Mouse (Mus musculus) embryonic stem cell, embryonic (primary cell): ENCODE data around the gene 5730596B20Rik.

Experiments used
- CTCF ChIA-PET, 4 experiments: fragments of 300-600 bp in 2 of 4; fragments of 350-600 bp in 2 of 4; sonication (Branson Sonifier 250); formaldehyde crosslinking; loops; one replicate each; lab custom pipeline; 2022; ENCODE audit warnings: inconsistent platforms in 2 of 4; lab: Charles Lee
- POLR2A ChIA-PET, 4 experiments: fragments of 300-600 bp in 2 of 4; fragments of 350-600 bp in 2 of 4; sonication (Branson Sonifier 250); formaldehyde crosslinking; loops; one replicate each; lab custom pipeline; 2022; ENCODE audit warnings: antibody characterized with exemption in 4 of 4, inconsistent platforms in 1 of 4; lab: Charles Lee

The 5730596B20Rik gene

DNA sequence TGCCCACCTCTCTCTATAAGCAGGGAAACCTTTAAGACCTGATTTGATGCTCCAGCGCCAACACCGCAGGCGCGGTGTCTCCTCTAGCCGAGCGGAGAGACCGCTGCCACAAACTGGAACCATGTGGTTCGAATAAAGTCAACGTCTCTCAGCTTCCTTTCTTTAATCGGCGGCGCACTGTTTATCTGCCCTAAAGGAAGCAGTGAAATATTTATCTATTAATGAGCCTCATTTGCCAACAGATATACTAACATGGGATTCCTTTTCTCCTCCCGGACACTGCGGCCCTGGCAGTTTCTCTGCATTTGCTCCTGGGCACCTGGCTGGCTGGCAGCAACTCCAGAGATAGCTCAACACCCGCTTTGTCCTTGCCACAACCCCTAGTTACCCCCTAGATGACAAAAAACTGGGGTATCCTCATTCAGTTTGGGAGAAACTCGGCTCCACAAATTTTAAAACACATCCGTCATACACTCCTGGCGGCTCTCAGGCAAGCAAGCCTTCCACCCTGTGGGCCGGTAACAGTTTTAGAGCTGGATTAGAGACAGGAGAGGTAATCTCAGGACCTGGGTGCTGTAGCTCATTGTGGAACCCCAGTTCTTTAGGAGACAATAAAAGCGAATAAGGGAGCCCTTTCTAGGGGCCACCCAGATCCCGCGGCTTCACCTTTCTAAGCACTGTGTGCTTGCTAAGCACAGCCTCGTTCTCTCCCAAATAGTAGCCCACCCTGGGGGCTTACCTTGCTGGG is 40.8 kb downstream of the 5730596B20Rik start:
- ChIA-PET CTCF (interaction anchor here in 3 of 4 experiments (0.5 to 1.8 kb wide), 5 partner anchors 11 to 1083 kb away, joined by 3 to 6 read pairs (median 4); partner anchors contain the start of genes Hoxa10 (in 1 of the 3) and Hoxa5 (in 1 of the 3)), POLR2A (interaction anchor here in 3 of 4 experiments (0.6 to 5.0 kb wide), 11 partner anchors 14 to 348 kb away, joined by 3 to 29 read pairs (median 3); partner anchors contain the start of gene Hoxa5 (in 1 of the 3))

DNA sequence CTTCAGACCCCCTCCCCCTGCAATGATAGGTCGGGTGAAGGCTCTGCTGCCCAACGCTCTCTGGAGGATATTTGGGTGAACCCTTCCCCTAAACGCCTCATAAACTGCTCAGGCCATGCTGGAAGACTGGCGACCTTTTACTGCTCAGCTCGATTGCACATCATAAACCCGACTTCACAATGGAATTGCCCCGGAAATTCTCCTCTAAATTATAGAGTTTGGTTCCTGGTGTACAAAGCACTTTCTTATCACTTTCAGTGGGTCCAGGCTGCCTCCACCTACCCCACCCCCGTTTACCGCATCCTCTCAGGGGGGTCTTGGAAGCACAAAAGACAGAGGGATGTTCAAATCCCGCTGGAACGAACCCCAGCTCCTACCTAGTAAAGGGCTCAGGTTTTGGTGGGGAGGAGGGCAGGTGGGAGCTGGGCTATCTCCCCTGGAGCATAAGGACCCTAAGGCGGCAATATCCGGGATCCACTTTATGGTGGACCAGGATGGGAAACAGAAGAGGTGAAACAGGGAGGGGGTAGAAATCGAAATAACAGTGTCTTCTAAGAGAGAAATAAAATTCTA is 41.4 kb downstream of the 5730596B20Rik start:
- CTCF ChIA-PET: interaction anchor here in 2 of 4 experiments (0.5 to 1.8 kb wide), 2 partner anchors 22 to 1084 kb away, joined by 5 to 6 read pairs; partner anchors contain the start of gene Hoxa10 (in 1 of the 2)
- POLR2A ChIA-PET: interaction anchor here in 2 of 4 experiments (0.6 to 5.0 kb wide), 8 partner anchors 15 to 60 kb away, joined by 3 to 29 read pairs (median 4); partner anchors contain the start of gene Hoxa5 (in 1 of the 2)

DNA sequence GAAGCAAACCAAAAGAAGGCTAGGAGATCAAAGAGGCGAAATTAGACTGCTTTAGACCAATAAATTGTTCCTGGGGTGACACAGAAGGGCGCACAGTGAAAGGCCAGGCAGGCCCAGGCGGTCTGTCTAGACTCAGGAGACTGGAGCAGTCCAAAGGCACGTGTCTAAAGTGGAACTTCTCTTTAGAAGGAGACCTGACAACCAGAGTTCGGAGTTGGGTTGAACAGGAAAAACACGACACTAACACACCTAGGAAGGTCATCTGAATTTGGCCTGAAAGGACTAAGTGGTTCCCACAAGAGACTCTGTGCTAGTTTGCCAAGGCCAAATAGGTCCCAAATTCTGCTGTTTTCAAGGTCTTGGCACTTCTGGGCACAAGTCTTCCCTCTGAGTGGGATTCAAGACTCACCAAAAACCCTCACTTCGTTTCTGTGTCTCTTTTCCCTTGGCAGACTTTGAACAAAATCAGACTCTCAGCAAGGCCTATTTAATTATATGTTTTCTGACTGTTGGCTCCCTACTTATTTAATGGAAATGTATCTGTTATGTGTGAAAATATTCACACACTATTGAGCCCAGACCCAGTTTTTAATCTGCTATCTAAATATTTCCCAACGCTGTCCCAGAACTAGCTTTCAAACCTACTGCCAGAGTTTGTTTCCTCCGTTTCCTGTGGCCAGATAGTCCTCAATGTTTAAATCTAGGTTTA is 42.1 kb downstream of the 5730596B20Rik start:
- CTCF ChIA-PET: interaction anchor here in 2 of 4 experiments (1.8 to 3.8 kb wide), 2 partner anchors 9 to 22 kb away, joined by 5 to 40 read pairs; partner anchors contain the start of gene Hoxa10 (in 1 of the 2)
- POLR2A ChIA-PET: interaction anchor here in 2 of 4 experiments (1.2 to 5.0 kb wide), 6 partner anchors 8 to 750 kb away, joined by 3 to 29 read pairs (median 4); partner anchors contain the start of genes Hnrnpa2b1 (in 1 of the 2) and Hoxa5 (in 1 of the 2)

DNA sequence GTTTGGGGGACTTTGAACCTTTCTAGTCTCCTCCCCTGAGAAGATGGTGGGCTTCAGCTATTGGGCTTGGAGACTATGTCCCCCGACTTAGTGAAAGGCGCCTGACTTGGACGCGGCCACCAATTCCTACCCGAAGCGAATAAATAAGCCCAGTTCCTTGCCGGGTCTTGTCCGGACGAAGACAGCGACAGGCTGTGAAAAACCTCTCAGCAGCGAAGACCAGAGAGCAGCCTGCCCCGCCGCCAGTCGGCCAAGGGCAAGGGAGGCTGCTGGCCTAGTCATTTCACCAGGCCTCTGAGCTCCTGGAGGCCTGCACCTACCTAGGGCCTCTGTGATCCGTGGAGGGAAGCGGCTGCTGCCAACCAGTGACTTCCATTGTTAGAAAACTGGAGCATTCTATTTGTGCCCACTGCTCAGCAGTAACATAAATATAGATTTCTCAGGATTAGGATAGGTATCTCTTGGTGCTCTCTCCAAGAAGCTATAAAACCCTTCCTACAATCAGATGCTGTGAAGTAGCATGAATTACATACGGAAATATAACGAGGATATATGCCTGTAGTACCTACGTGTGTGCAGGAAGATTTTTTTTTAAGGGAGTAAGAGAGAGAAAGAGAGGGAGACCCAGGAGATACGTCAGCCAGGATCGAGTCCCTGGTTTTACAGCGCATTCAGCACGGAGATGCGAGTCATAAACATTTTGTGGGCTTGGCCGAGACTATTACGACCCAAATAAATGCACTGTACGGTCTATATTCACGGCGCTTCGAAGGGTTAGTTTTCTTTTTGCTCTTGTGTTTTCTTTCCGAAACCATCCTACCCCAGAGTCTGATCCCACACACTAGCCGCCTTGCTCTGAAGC is 42.9 kb downstream of the 5730596B20Rik start:
- CTCF ChIA-PET: interaction anchor here (0.6 to 3.8 kb wide), 8 partner anchors 9 to 949 kb away, joined by 3 to 40 read pairs (median 4); partner anchors contain the start of gene Hoxa10 (in 2 of the 4)
- POLR2A ChIA-PET: interaction anchor here in 2 of 4 experiments (1.2 to 5.0 kb wide), 5 partner anchors 9 to 751 kb away, joined by 3 to 29 read pairs (median 5); partner anchors contain the start of genes Hnrnpa2b1 (in 1 of the 2) and Hoxa5 (in 1 of the 2)

DNA sequence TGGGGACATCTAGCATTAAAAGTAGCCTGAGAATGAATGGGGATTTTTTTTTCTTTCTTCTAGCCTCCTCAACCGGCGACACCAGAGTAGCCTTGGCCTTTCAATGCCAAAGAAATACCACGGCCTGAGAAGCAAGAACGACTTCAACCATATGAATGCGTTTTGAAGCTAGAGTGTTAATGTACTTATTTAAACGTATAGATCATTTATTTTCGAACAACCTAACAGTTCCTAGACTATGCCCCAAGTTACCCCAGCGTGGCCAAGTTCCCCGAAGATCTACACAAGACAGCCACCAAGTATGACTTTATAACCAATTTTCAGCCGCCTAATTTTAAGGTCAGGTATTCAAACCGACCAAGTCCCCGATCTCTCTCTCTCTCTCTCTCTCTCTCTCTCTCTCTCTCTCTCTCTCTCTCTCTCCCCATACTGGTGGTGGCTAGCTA is 43.6 kb downstream of the 5730596B20Rik start:
- ChIA-PET POLR2A (interaction anchor here in 2 of 4 experiments (0.6 to 5.0 kb wide), 6 partner anchors 8 to 837 kb away, joined by 3 to 29 read pairs (median 5); partner anchors contain the start of gene Hoxa5 (in 1 of the 2)), CTCF (interaction anchor here (0.6 to 3.8 kb wide), 34 partner anchors 7 to 1283 kb away, joined by 3 to 40 read pairs (median 4); partner anchors contain the start of genes Gm28308 (in 1 of the 4), Hoxa1 (in 1 of the 4), Hoxa10 (in 1 of the 4) and Hoxa3 (in 1 of the 4))

DNA sequence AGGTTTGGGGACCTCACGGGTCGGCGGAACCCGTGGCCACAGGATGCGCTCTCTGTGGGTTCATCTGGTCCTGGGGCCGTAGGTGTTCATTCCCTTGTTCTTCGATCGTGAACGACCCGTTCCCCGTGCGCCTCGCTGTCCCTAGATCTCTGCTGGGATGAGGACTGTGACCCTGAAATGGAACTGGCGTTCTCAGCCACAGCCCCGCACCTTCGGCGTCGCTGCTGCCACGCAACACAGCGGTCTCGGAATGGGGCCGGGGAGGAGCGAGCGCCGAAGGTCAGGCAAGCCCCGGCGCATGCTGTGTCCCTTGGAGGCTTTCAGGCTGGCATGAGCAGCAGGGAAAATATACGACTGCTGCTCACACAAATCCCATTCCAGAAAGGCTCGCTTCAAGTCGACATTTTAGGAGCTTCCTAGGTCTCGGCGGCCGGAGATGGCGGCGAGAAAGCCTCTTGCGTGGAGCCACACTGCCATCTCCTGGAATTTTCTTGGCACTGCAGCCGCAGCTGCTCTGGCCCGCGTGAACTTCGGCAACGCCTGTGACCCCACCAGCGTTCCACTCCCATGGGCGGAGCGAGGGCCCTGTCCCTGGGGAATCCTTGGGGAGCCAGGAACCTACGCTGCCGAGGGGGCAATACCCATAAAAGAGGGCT is 44.2 kb downstream of the 5730596B20Rik start, which contains the start of gene Hoxa7:
Hoxa7 (minus strand) TSS at position 518 of the 656 bp plus-strand sequence.
- CTCF ChIA-PET: interaction anchor here (0.6 to 3.8 kb wide), 52 partner anchors 8 to 1284 kb away, joined by 3 to 40 read pairs (median 4); partner anchors contain the start of genes Gm28308 (in 2 of the 4), Hoxa10 (in 2 of the 4), Hoxa3 (in 2 of the 4) and Hoxa1 (in 1 of the 4)

DNA sequence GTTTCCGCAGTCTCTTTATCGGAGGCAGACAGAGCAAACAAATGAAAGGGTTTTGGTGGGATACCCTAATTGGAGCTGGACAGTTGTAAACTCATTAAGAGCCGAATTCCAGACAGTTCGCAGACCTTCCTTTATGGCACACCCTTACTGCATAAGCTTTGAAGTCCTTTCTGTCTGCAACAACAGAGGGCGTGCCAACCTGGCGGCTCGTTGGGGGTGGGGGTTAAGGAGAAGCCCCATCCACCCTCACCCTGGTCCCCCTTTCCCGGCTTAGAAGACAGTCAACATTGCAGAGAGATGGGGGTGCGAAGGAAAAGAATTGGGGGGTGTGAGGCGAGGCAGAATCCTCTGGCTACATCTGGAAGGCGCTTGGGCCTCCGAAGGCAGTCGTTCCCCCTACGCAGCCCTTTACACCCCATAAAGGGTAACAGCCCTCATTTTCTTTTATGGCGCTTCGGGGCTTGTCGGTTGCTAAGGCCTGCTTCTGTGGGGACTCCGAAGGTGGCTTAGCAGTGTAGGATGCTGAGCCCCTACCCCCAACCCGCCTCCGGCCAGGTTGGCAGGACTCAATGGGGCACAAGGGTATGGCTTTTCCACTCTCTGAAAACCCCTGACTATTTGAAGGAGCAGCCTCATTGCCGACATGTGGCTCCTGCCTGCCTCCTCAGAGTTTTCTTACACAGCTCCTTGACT is 44.8 kb downstream of the 5730596B20Rik start:
- CTCF ChIA-PET: interaction anchor here (0.6 to 3.8 kb wide), 46 partner anchors 9 to 1284 kb away, joined by 3 to 40 read pairs (median 4); partner anchors contain the start of genes Hoxa10 (in 3 of the 4), Gm28308 (in 2 of the 4), Hoxa3 (in 2 of the 4) and Hoxa1 (in 1 of the 4)
- POLR2A ChIA-PET: interaction anchor here in 3 of 4 experiments (0.6 to 3.2 kb wide), 17 partner anchors 9 to 631 kb away, joined by 3 to 13 read pairs (median 3); partner anchors contain the start of gene Hoxa6 (in 1 of the 3)

More for the DNA sequence above, 44.2 kb downstream of the 5730596B20Rik start, which contains the start of gene Hoxa7:
- POLR2A ChIA-PET: interaction anchor here in 3 of 4 experiments (0.6 to 3.2 kb wide), 14 partner anchors 8 to 838 kb away, joined by 3 to 13 read pairs (median 3); partner anchors contain the start of gene Hoxa6 (in 1 of the 3)

DNA sequence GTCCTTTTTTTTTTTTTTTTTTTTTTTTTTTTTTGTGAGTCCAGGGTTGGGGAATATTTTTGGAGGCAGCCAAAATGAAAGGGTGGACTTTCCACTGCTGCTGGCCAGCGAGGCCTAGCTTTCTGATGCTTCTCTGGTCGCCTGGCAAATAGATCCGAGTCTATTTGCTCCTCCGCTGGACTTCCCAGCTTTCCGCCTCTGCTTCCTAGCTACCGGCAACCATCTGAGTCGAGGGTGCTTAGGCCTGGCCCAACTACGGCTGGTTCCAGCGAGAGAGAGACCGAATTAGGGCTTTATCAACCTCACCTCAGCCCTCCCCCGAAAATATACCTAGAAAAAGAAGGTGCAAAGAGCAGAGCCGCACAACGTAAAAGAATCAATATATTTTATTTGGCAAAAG is 45.4 kb downstream of the 5730596B20Rik start:
- CTCF ChIA-PET: interaction anchor here (0.6 to 3.8 kb wide), 13 partner anchors 11 to 1284 kb away, joined by 3 to 40 read pairs (median 6); partner anchors contain the start of gene Hoxa10 (in 2 of the 4)
- POLR2A ChIA-PET: interaction anchor here in 2 of 4 experiments (0.6 to 3.2 kb wide), 12 partner anchors 9 to 105 kb away, joined by 3 to 13 read pairs (median 4); partner anchors contain the start of gene Hoxa6 (in 1 of the 2)

DNA sequence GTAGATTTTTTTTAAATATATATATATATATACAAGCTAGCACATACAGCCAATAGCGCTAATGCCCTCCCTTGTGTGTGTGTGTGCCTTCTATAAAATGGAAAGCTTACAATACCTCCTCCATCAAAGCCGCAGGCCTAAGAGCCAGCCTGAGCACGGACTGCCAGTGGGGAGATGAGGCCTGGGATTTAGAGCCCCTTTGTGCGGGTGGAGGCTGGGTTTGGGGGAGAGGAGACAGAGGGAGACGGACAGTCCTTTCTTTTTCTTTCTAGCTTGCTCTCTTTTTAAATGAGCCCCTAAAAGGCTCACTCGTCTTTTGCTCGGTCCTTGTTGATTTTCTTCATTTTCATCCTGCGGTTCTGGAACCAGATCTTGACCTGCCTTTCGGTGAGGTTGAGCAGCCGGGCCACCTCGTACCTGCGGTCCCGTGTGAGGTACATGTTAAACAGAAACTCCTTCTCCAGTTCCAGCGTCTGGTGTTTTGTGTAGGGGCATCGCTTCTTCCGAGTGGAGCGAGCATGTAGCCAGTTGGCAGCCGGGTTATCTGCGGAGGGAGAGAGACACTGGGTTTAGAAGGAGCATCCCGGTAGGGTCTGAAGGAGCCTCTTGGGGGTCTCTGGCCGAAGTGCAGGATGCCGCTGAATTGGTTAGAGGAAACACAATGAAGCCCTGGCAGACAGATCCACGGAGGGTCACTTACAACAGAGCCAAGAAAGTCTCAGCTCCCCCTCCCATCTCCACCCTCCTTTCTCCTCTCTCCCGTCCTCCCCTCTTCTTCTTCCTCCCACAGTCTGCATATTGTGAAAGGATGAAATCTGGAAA is 46.9 kb downstream of the 5730596B20Rik start:
- ChIA-PET CTCF (interaction anchor here (0.6 to 1.8 kb wide), 7 partner anchors 13 to 710 kb away, joined by 3 to 7 read pairs (median 4); partner anchors contain the start of gene Hoxa10 (in 1 of the 4)), POLR2A (interaction anchor here in 2 of 4 experiments (0.7 to 1.8 kb wide), 4 partner anchors 16 to 63 kb away, joined by 3 to 6 read pairs (median 4); partner anchors contain the start of gene Hoxa10 (in 1 of the 2))

DNA sequence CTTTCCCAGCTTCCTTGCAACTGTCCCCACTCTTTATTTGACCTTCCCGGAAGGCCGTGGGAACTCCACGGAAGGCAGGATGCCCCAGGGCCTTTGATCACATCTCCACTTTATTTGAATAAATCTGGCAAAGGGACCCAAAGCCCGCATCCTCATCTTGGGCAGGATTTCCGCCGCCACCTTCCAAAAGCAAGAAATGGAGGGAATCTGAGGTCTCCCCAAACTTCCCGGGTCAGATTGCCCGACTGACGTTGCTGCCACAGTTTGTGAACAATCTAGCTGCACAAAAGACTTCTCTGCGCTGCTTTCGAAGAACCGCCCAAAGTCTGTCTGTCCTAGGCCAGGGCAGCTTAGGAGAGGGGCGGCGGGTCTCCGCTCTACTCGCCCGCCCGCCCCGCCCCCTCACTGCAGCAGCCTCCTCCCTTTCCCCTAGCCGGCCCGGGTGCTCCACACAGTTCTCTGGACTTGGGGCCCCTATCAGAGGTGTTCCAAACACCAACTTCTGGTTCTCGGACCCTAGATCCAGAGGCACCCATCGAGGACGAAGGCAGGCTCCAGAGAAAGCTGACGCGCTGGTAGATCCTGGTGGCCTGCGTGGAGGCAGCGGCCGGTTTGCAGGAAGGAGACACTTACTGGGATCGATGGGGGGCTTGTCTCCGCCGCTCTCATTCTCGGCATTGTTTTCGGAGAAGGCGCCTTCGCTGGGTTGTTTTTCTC is 47.8 kb downstream of the 5730596B20Rik start:
- CTCF ChIA-PET: interaction anchor here in 3 of 4 experiments (0.6 to 1.2 kb wide), 4 partner anchors 15 to 380 kb away, joined by 3 to 7 read pairs (median 4); no protein-coding TSS in a partner anchor
- POLR2A ChIA-PET: interaction anchor here in 2 of 4 experiments (0.7 to 1.8 kb wide), 3 partner anchors 11 to 43 kb away, joined by 3 to 4 read pairs (median 4); partner anchors contain the start of gene Hoxa10 (in 1 of the 2)

DNA sequence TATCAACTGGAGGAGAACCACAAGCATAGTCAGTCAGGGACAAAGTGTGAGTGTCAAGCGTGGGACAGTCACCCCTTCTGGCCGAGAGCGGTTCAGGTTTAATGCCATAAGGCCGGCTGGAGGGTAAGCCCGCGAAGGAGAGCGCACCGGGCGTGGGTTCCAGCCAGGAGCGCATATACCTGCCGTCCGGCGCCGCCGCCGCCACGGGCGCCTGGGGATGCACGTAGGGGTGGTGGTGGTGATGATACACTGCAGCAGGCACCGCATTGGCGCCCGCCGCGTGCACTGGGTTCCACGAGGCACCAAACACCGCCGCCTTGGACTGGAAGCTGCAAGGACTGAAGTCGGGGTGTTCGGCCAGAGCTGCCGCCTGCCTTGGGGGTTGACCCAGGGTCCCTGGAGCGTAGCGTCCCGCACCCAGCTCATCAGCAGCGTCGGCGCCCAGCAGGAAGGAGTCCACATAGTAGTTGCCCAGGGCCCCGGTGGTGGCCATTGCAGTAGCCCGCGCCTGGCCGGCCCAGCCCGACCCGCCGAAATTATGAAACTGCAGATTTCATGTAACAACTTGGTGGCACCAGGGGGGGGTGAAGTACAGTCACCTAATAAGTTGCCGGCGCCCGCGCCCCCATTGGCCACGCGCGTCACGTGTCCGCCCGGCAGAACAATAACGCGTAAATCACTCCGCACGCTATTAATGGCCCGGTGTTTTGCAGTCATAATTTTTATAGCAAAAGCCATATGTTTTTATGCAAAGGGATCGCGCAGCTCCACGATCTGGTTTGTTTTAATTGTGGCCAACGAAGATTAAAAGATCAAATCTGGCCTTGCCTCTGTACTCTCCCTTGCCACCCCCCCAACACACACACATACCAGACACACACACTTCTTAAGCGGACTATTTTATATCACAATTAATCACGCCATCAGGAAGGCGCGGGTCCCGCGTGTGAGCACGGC is 48.6 kb downstream of the 5730596B20Rik start:
- POLR2A ChIA-PET: interaction anchor here in 2 of 4 experiments (0.5 to 1.8 kb wide), 5 partner anchors 12 to 109 kb away, joined by 3 to 8 read pairs (median 4); partner anchors contain the start of gene Hoxa10 (in 1 of the 2)
- CTCF ChIA-PET: interaction anchor here in 2 of 4 experiments (0.9 to 1.2 kb wide), 2 partner anchors 14 kb away, joined by 4 read pairs; no protein-coding TSS in a partner anchor
